Mouse (Mus musculus): ENCODE measurements around the gene Dnajc5.
A peak's percentile ranks its signal among the peaks of the same experiment; 100 is the strongest.

Dnajc5 gene

GRCm38 (mm10) chr2:181589011-181589731 is 68.9 kb downstream of the Dnajc5 start:
- DNase-seq: peak; percentile 35 to 46

- DNase-seq: no peak
Measured at GRCm38 (mm10) chr2:181589732-181590105, 69.4 kb downstream of the Dnajc5 start.

- no peak for DNase-seq
Measured at GRCm38 (mm10) chr2:181590471-181590870, 70.2 kb downstream of the Dnajc5 start.

- DNase-seq: peak in 1 of 2 experiments; percentile 34
Measured at GRCm38 (mm10) chr2:181591528-181592085, 71.3 kb downstream of the Dnajc5 start, which contains the start of gene Prpf6. TSS of gene Prpf6 (plus strand) at chr2:181591868.

- peak; percentile 79 to 88 for DNase-seq
Measured at GRCm38 (mm10) chr2:181592231-181593041, 72.2 kb downstream of the Dnajc5 start, which contains the start of gene Zfp512b. TSS of gene Zfp512b (minus strand) at chr2:181592803.

GRCm38 (mm10) chr2:181593042-181593421 is 72.7 kb downstream of the Dnajc5 start:
- no peak for DNase-seq

GRCm38 (mm10) chr2:181593937-181594336 is 73.7 kb downstream of the Dnajc5 start:
- DNase-seq: no peak

GRCm38 (mm10) chr2:181594946-181595696 is 74.8 kb downstream of the Dnajc5 start:
- DNase-seq: peak; percentile 74 to 79

- peak in 1 of 2 experiments; percentile 26 for DNase-seq
Measured at GRCm38 (mm10) chr2:181596221-181596960, 76.1 kb downstream of the Dnajc5 start.

- no peak for DNase-seq
Measured at GRCm38 (mm10) chr2:181597378-181598061, 77.2 kb downstream of the Dnajc5 start.

- DNase-seq: peak; percentile 80 to 86
Measured at GRCm38 (mm10) chr2:181598454-181599351, 78.4 kb downstream of the Dnajc5 start, which contains the start of gene Samd10. TSS of gene Samd10 (minus strand) at chr2:181599212.

- DNase-seq: peak in 1 of 2 experiments; percentile 19
Measured at GRCm38 (mm10) chr2:181600226-181600758, 80.0 kb downstream of the Dnajc5 start.

GRCm38 (mm10) chr2:181600828-181601750 is 80.8 kb downstream of the Dnajc5 start:
- peak; percentile 97 for DNase-seq

- DNase-seq: no peak
Measured at GRCm38 (mm10) chr2:181601751-181602145, 81.5 kb downstream of the Dnajc5 start.

- no peak for DNase-seq
Measured at GRCm38 (mm10) chr2:181602367-181602766, 82.1 kb downstream of the Dnajc5 start.

All from cerebellum, adult 18-20 months (tissue).